Mouse (Mus musculus) cortical plate, adult 2 months (tissue): ENCODE data around the gene Slc6a19.

Experiments used
- CTCF ChIP-seq: fragments of 200-500 bp; IDR thresholded peaks from 2 replicates; pipeline ENCODE4 v1.5.1; 2011; ENCODE audit warnings: mild to moderate bottlenecking, control low read depth, low read length; ENCODE audit not compliant: insufficient read depth; ENCODE audit errors: extremely low read depth
- POLR2A ChIP-seq: fragments of 200-500 bp; IDR thresholded peaks from 2 replicates; pipeline ENCODE4 v1.6.1; 2011; ENCODE audit warnings: mild to moderate bottlenecking, low read length, control low read depth; ENCODE audit not compliant: insufficient read depth; ENCODE audit errors: extremely low read depth

- TF ChIP-seq CTCF (no peak), POLR2A (no peak)
Observed at GRCm38 (mm10) chr13:73712228-73712627, 7.6 kb upstream of the Slc6a19 start.
